8 mouse cellular contexts compared by ENCODE assay signal in genomic region chr6:117907301-117907978, GRCm38 (mm10). TPM values are rescaled to one million over a fixed set of nuclear protein-coding genes. Genes with fewer than 3 reads are reported as not detected.
DNase-seq lines count a peak whose midpoint lies in the region; ATAC-seq and TF ChIP-seq lines count a peak whose summit lies in the region.

No protein-coding gene starts in this region.

- H3K4me2 ChIP-seq in embryonic facial prominence, embryonic 15.5 days (replicated peaks) = peak overlapping the region; percentile 57
- peak overlapping the region; percentile 76 for H3K4me2 ChIP-seq in kidney, embryonic 14.5 days (replicated peaks; ENCODE audit: low read depth, low read length)
- H3K4me2 ChIP-seq in liver, embryonic 12.5 days = peak overlapping the region; percentile 99
- peak overlapping the region; percentile 69 for H3K4me2 ChIP-seq in stomach, embryonic 15.5 days

- TF ChIP-seq CTCF in bone marrow, adult 2 months (IDR thresholded peaks at IDR 0.05; ENCODE audit: control insufficient read depth, insufficient read depth, low read length) = no peak

- TF ChIP-seq POLR2A in bone marrow, adult 2 months (IDR thresholded peaks at IDR 0.05; ENCODE audit: borderline replicate concordance, control insufficient read depth, low read depth, low read length) = peak; percentile 1; the same call in 1 of the 2 replicates

- DNase-seq in B cell, adult 2 months = peak; percentile 96
- DNase-seq in heart, adult 9 months (ENCODE audit: low spot score in 2 of 2) = peak; percentile 86 to 87
- DNase-seq in naive thymus-derived CD4-positive, alpha-beta T cell, adult 2 months (ENCODE audit: low read depth) = peak; percentile 97

- ATAC-seq in embryonic facial prominence, embryonic 15.5 days (ENCODE audit: insufficient number of reproducible peaks, low FRiP score, low TSS enrichment, low read depth) = peak; percentile 82
- ATAC-seq in kidney, embryonic 14.5 days (ENCODE audit: low FRiP score, low TSS enrichment) = peak; percentile 79
- ATAC-seq in liver, embryonic 12.5 days = peak; percentile 72
- peak; percentile 79 for ATAC-seq in stomach, embryonic 15.5 days (ENCODE audit: insufficient read depth, low FRiP score, low read depth)

- H3K4me3 ChIP-seq in bone marrow, adult 2 months (replicated peaks; ENCODE audit: control insufficient read depth, low read depth, low read length) = peak overlapping the region; percentile 90
- peak overlapping the region; percentile 94 for H3K4me3 ChIP-seq in embryonic facial prominence, embryonic 15.5 days (replicated peaks)
- peak overlapping the region; percentile 99 for H3K4me3 ChIP-seq in kidney, embryonic 14.5 days (ENCODE audit: low read length)
- peak overlapping the region; percentile 97 for H3K4me3 ChIP-seq in liver, embryonic 12.5 days
- H3K4me3 ChIP-seq in stomach, embryonic 15.5 days (replicated peaks) = peak overlapping the region; percentile 99

- H3K27ac ChIP-seq in bone marrow, adult 2 months (ENCODE audit: control insufficient read depth, insufficient read depth, low read depth, low read length, poor library complexity) = peak overlapping the region; percentile 99
- H3K27ac ChIP-seq in embryonic facial prominence, embryonic 15.5 days (replicated peaks) = peak overlapping the region; percentile 98
- H3K27ac ChIP-seq in kidney, embryonic 14.5 days (ENCODE audit: low read depth, low read length) = peak overlapping the region; percentile 96
- peak overlapping the region; percentile 92 for H3K27ac ChIP-seq in liver, embryonic 12.5 days
- peak overlapping the region; percentile 99 for H3K27ac ChIP-seq in stomach, embryonic 15.5 days

- H3K9ac ChIP-seq in embryonic facial prominence, embryonic 15.5 days = peak overlapping the region; percentile 93
- peak overlapping the region; percentile 99 for H3K9ac ChIP-seq in kidney, embryonic 14.5 days (ENCODE audit: low read depth, low read length)
- peak overlapping the region; percentile 99 for H3K9ac ChIP-seq in liver, embryonic 12.5 days
- H3K9ac ChIP-seq in stomach, embryonic 15.5 days = peak overlapping the region; percentile 99

- no peaks in the 10 kb centered on the region for H3K9me3 ChIP-seq in embryonic facial prominence, embryonic 15.5 days (replicated peaks)
- H3K9me3 ChIP-seq in kidney, embryonic 14.5 days (ENCODE audit: control insufficient read depth, low read length) = no peaks in the 10 kb centered on the region
- H3K9me3 ChIP-seq in liver, embryonic 12.5 days (replicated peaks) = no peaks in the 10 kb centered on the region
- no peaks in the 10 kb centered on the region for H3K9me3 ChIP-seq in stomach, embryonic 15.5 days

- peaks cover 1% of the 10 kb centered on the region; the same call in 1 of the 2 replicates for H3K4me1 ChIP-seq in bone marrow, adult 2 months (ENCODE audit: control insufficient read depth, insufficient read depth, low read length)
- H3K4me1 ChIP-seq in embryonic facial prominence, embryonic 15.5 days = peaks cover 26% of the 10 kb centered on the region
- H3K4me1 ChIP-seq in kidney, embryonic 14.5 days (ENCODE audit: control insufficient read depth, insufficient read depth, low read length) = peaks cover 14% of the 10 kb centered on the region; the same call in 1 of the 2 replicates
- H3K4me1 ChIP-seq in liver, embryonic 12.5 days = peaks cover 72% of the 10 kb centered on the region
- H3K4me1 ChIP-seq in stomach, embryonic 15.5 days = peaks cover 20% of the 10 kb centered on the region

- no peaks in the 10 kb centered on the region for H3K36me3 ChIP-seq in embryonic facial prominence, embryonic 15.5 days
- no peaks in the 10 kb centered on the region for H3K36me3 ChIP-seq in kidney, embryonic 14.5 days (ENCODE audit: control insufficient read depth, insufficient read depth, low read length)
- H3K36me3 ChIP-seq in liver, embryonic 12.5 days = 0 out of 2 replicates have a peak, but pooled peaks cover 3% of the 10 kb centered on the region
- H3K36me3 ChIP-seq in stomach, embryonic 15.5 days = no peaks in the 10 kb centered on the region

- no peaks in the 10 kb centered on the region for H3K27me3 ChIP-seq in embryonic facial prominence, embryonic 15.5 days
- no peaks in the 10 kb centered on the region for H3K27me3 ChIP-seq in kidney, embryonic 14.5 days (ENCODE audit: control insufficient read depth, insufficient read depth, low read length)
- no peaks in the 10 kb centered on the region for H3K27me3 ChIP-seq in liver, embryonic 12.5 days (replicated peaks)
- no peaks in the 10 kb centered on the region for H3K27me3 ChIP-seq in stomach, embryonic 15.5 days (replicated peaks)

- WGBS in bone marrow, adult 2 months = under 1% methylated on average over 68 of the region's 77 CpGs
- WGBS in embryonic facial prominence, embryonic 15.5 days = under 1% methylated on average over 58 of the region's 77 CpGs
- whole genome bisulfite sequencing in kidney, embryonic 14.5 days = 0% methylated on average over 53 of the region's 77 CpGs
- WGBS in liver, embryonic 12.5 days (ENCODE audit: insufficient replicate concordance) = under 1% methylated on average over 74 of the region's 77 CpGs
- under 1% methylated on average over 61 of the region's 77 CpGs for WGBS in stomach, embryonic 15.5 days

RNA-seq across cellular contexts. Expression of gene Hnrnpf, which starts 7.3 kb away (rescaled TPM):
- polyA plus RNA-seq in bone marrow, adult 2 months (2011; ENCODE audit: insufficient read depth, insufficient read length, low replicate concordance, missing spikeins) = 200 and 242 TPM in 2 replicates
- polyA plus RNA-seq in embryonic facial prominence, embryonic 15.5 days (2015; fragmentation: Nextera tagmentation; extraction: Ambion mirVana) = 585 and 603 TPM in 2 replicates
- polyA plus RNA-seq in kidney, embryonic 14.5 days (2014; fragmentation: Nextera tagmentation; extraction: Ambion mirVana) = 606 and 823 TPM in 2 replicates
- polyA plus RNA-seq in liver, embryonic 12.5 days (2016; fragmentation: Nextera tagmentation; extraction: Ambion mirVana) = 702 and 711 TPM in 2 replicates
- 705 and 736 TPM in 2 replicates for polyA plus RNA-seq in stomach, embryonic 15.5 days (2015; fragmentation: Nextera tagmentation; extraction: Ambion mirVana)

RNA-seq across cellular contexts. Expression of gene Fxyd4, which starts 30.1 kb away (rescaled TPM):
- not detected in 2 replicates for polyA plus RNA-seq in bone marrow, adult 2 months (2011; ENCODE audit: insufficient read depth, insufficient read length, low replicate concordance, missing spikeins)
- polyA plus RNA-seq in embryonic facial prominence, embryonic 15.5 days (2015; fragmentation: Nextera tagmentation; extraction: Ambion mirVana) = 3.4 and 4.4 TPM in 2 replicates
- 77.7 and 94.8 TPM in 2 replicates for polyA plus RNA-seq in kidney, embryonic 14.5 days (2014; fragmentation: Nextera tagmentation; extraction: Ambion mirVana)
- polyA plus RNA-seq in liver, embryonic 12.5 days (2016; fragmentation: Nextera tagmentation; extraction: Ambion mirVana) = 0.72 and 0.73 TPM in 2 replicates
- 2.7 and 2.9 TPM in 2 replicates for polyA plus RNA-seq in stomach, embryonic 15.5 days (2015; fragmentation: Nextera tagmentation; extraction: Ambion mirVana)

RNA-seq across cellular contexts. Expression of gene Zfp239, which starts 45.5 kb away (rescaled TPM):
- polyA plus RNA-seq in bone marrow, adult 2 months (2011; ENCODE audit: insufficient read depth, insufficient read length, low replicate concordance, missing spikeins) = 0.57 and 1.3 TPM in 2 replicates
- 7.6 and 9.8 TPM in 2 replicates for polyA plus RNA-seq in embryonic facial prominence, embryonic 15.5 days (2015; fragmentation: Nextera tagmentation; extraction: Ambion mirVana)
- polyA plus RNA-seq in kidney, embryonic 14.5 days (2014; fragmentation: Nextera tagmentation; extraction: Ambion mirVana) = 6.6 and 10.0 TPM in 2 replicates
- 4.7 and 5.6 TPM in 2 replicates for polyA plus RNA-seq in liver, embryonic 12.5 days (2016; fragmentation: Nextera tagmentation; extraction: Ambion mirVana)
- polyA plus RNA-seq in stomach, embryonic 15.5 days (2015; fragmentation: Nextera tagmentation; extraction: Ambion mirVana) = 6.0 and 6.4 TPM in 2 replicates

Comparison
In these comparisons a context has a peak if more than half of its experiments do, and no peak if none do; other contexts are left out.
1. Peak in every context shown above with its lines: DNase-seq, ATAC-seq, H3K4me3 ChIP-seq and H3K27ac ChIP-seq.
2. RNA of gene Fxyd4, which starts 30.1 kb away (polyA plus RNA-seq): 77.7 to 94.8 TPM in kidney, embryonic 14.5 days; 3.4 to 4.4 TPM in embryonic facial prominence, embryonic 15.5 days, 2.7 to 2.9 TPM in stomach, embryonic 15.5 days, 0.72 to 0.73 TPM in liver, embryonic 12.5 days and not detected in bone marrow, adult 2 months; every median in the first group is over 10 times any median in the second.